Comparison of ENCODE assay signal across 10 mouse cellular contexts in the genomic region with DNA sequence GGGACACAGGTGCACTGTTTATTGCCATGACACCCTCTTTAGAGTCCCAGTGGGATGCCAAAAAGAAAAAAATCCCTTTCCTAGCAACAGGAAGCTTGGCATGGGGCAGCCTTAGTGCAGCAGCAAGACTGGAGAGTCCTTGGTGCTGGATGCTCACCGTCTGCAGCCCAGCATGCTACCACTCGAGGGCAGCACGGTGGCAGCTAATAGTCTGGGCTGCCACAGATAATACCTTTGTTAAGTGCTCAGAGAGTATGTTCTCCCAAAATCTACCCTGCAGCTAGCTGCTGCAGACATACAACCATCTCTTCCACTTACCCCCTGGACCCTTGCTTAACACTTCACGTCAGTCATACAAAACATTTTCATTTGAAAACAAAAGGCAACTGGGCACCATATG. TPM values are rescaled to one million over a fixed set of nuclear protein-coding genes. Genes with fewer than 3 reads are reported as not detected.
DNase-seq lines count a peak whose midpoint lies in the region; ATAC-seq and TF ChIP-seq lines count a peak whose summit lies in the region.
"Had no signal": no experiment of that assay in that cellular context is flagged by ENCODE, and none has a peak within 500 bp of the region (broad histone marks: within the 10 kb centered on the region; RNA-seq: fewer than 3 reads in every experiment).

No protein-coding gene starts in this region.

- no peak overlapping the region for H3ac ChIP-seq in myocyte (ENCODE audit: control insufficient read depth, insufficient read length)

- peaks cover 26% of the 10 kb centered on the region for H3K36me3 ChIP-seq in embryonic facial prominence, embryonic 12.5 days
- H3K36me3 ChIP-seq in embryonic facial prominence, embryonic 10.5 days (replicated peaks) = peaks cover 26% of the 10 kb centered on the region
- peaks cover 4% of the 10 kb centered on the region; the same call in 1 of the 2 replicates for H3K36me3 ChIP-seq in liver, embryonic 11.5 days (ENCODE audit: control insufficient read depth, insufficient read depth, low read length)
- H3K36me3 ChIP-seq in myocyte (ENCODE audit: control insufficient read depth, insufficient read depth) = peaks cover 49% of the 10 kb centered on the region

- peaks cover 43% of the 10 kb centered on the region for H3K4me1 ChIP-seq in embryonic facial prominence, embryonic 12.5 days
- peaks cover 74% of the 10 kb centered on the region for H3K4me1 ChIP-seq in embryonic facial prominence, embryonic 10.5 days
- H3K4me1 ChIP-seq in liver, embryonic 11.5 days (replicated peaks; ENCODE audit: control insufficient read depth, insufficient read depth, low read length) = peaks cover 40% of the 10 kb centered on the region

- H3K27me3 ChIP-seq in embryonic facial prominence, embryonic 12.5 days = no peaks in the 10 kb centered on the region
- H3K27me3 ChIP-seq in embryonic facial prominence, embryonic 10.5 days (replicated peaks; ENCODE audit: low read depth, poor library complexity, severe bottlenecking) = no peaks in the 10 kb centered on the region
- H3K27me3 ChIP-seq in liver, embryonic 11.5 days (replicated peaks; ENCODE audit: control insufficient read depth, insufficient read depth, low read length) = no peaks in the 10 kb centered on the region
- no peaks in the 10 kb centered on the region for H3K27me3 ChIP-seq in myocyte (ENCODE audit: control insufficient read depth, insufficient read depth, insufficient read length)
- H3K27me3 ChIP-seq: embryonic facial prominence, embryonic 15.5 days had no signal

- no peak overlapping the region for H3K4me2 ChIP-seq in embryonic facial prominence, embryonic 12.5 days (replicated peaks)
- H3K4me2 ChIP-seq in liver, embryonic 11.5 days = no peak overlapping the region
- H3K4me2 ChIP-seq in myocyte (ENCODE audit: low read depth) = no peak overlapping the region
- H3K4me2 ChIP-seq: embryonic facial prominence, embryonic 15.5 days had no signal

- no peaks in the 10 kb centered on the region for H3K79me2 ChIP-seq in myocyte (ENCODE audit: control insufficient read depth, insufficient read depth)

- H3K9ac ChIP-seq in embryonic facial prominence, embryonic 12.5 days = no peak overlapping the region
- no peak overlapping the region for H3K9ac ChIP-seq in liver, embryonic 11.5 days (ENCODE audit: low read depth, low read length)
- H3K9ac ChIP-seq: embryonic facial prominence, embryonic 15.5 days had no signal

- ATAC-seq in embryonic facial prominence, embryonic 12.5 days (ENCODE audit: insufficient number of reproducible peaks, insufficient read depth, low FRiP score, low TSS enrichment) = no peak
- no peak for ATAC-seq in liver, embryonic 11.5 days (replicated peaks; ENCODE audit: low FRiP score)

- H3K4me3 ChIP-seq in embryonic facial prominence, embryonic 12.5 days = no peak overlapping the region
- H3K4me3 ChIP-seq in embryonic facial prominence, embryonic 10.5 days = no peak overlapping the region
- no peak overlapping the region for H3K4me3 ChIP-seq in liver, embryonic 11.5 days (ENCODE audit: low read depth, low read length)
- no peak overlapping the region for H3K4me3 ChIP-seq in myocyte
- H3K4me3 ChIP-seq: embryonic facial prominence, embryonic 15.5 days; megakaryocyte, embryonic 14.5 days had no signal

- no peak for DNase-seq in embryonic facial prominence, embryonic 10.5 days (ENCODE audit: low spot score)
- DNase-seq in liver (peak; percentile 25), MN1 (ENCODE audit: low spot score) (peak; percentile 69)
- DNase-seq in liver, embryonic 11.5 days (ENCODE audit: low spot score) = no peak
- DNase-seq in layer of hippocampus, postnatal 14 days (ENCODE audit: low spot score in 2 of 2) = no peak
- no peak for DNase-seq in c-Kit-positive CD71-positive TER-119-positive erythroid progenitor cells, embryonic 14.5 days (ENCODE audit: low spot score)

- H3K9me3 ChIP-seq in embryonic facial prominence, embryonic 12.5 days = no peaks in the 10 kb centered on the region
- no peaks in the 10 kb centered on the region for H3K9me3 ChIP-seq in embryonic facial prominence, embryonic 10.5 days
- H3K9me3 ChIP-seq in liver, embryonic 11.5 days (ENCODE audit: control insufficient read depth, low read length) = no peaks in the 10 kb centered on the region
- H3K9me3 ChIP-seq: embryonic facial prominence, embryonic 15.5 days; megakaryocyte, embryonic 14.5 days had no signal

- 0 out of 2 replicates have a peak overlapping the region, but pooled peaks have one; percentile 31 for H3K27ac ChIP-seq in embryonic facial prominence, embryonic 12.5 days
- H3K27ac ChIP-seq in embryonic facial prominence, embryonic 10.5 days (replicated peaks) = no peak overlapping the region
- H3K27ac ChIP-seq in liver, embryonic 11.5 days (ENCODE audit: low read depth, low read length) = no peak overlapping the region
- H3K27ac ChIP-seq: embryonic facial prominence, embryonic 15.5 days had no signal

- WGBS in embryonic facial prominence, embryonic 12.5 days = 13% methylated on average over 4 of the region's 4 CpGs
- WGBS in embryonic facial prominence, embryonic 10.5 days = 14% methylated on average over 4 of the region's 4 CpGs
- 32% methylated on average over 4 of the region's 4 CpGs for WGBS in liver, embryonic 11.5 days

- no peak for TF ChIP-seq POLR2A in myocyte (IDR thresholded peaks at IDR 0.05; ENCODE audit: insufficient read length, low read depth)

TF ChIP-seq in myocyte, 11 proteins besides CTCF, POLR2A, EP300 and RAD21:
- TF ChIP-seq CEBPB (IDR thresholded peaks at IDR 0.05; ENCODE audit: insufficient read depth, poor library complexity, severe bottlenecking) (no peak), POLR2AphosphoS2 (IDR thresholded peaks at IDR 0.05; ENCODE audit: insufficient read length, low read depth) (peak; percentile 16)

RNA-seq across cellular contexts. Expression of a gene that starts 19.5 kb away (rescaled TPM):
- 27.6 and 30.3 TPM in 2 replicates for polyA plus RNA-seq in embryonic facial prominence, embryonic 12.5 days (2016; fragmentation: Nextera tagmentation; extraction: Ambion mirVana)
- 76.6 and 77.0 TPM in 2 replicates for polyA plus RNA-seq in embryonic facial prominence, embryonic 10.5 days (2016; fragmentation: Nextera tagmentation; extraction: Ambion mirVana)
- 96.3 and 97.0 TPM in 2 replicates for polyA plus RNA-seq in liver, embryonic 11.5 days (2014; fragmentation: Nextera tagmentation; extraction: Ambion mirVana)
- polyA plus RNA-seq in myocyte (2012; fragmentation: generic; extraction: Trizol) = 14.1 TPM
- 10 to 100 TPM; 27.6 to 27.7 TPM for total RNA-seq in layer of hippocampus, postnatal 14 days (2021)

RNA-seq across cellular contexts. Expression of a gene that starts 55.4 kb away (rescaled TPM):
- 47.3 and 47.4 TPM in 2 replicates for polyA plus RNA-seq in embryonic facial prominence, embryonic 12.5 days (2016; fragmentation: Nextera tagmentation; extraction: Ambion mirVana)
- polyA plus RNA-seq in embryonic facial prominence, embryonic 10.5 days (2016; fragmentation: Nextera tagmentation; extraction: Ambion mirVana) = 12.9 and 15.2 TPM in 2 replicates
- polyA plus RNA-seq in liver, embryonic 11.5 days (2014; fragmentation: Nextera tagmentation; extraction: Ambion mirVana) = 11.3 and 13.4 TPM in 2 replicates
- polyA plus RNA-seq in myocyte (2012; fragmentation: generic; extraction: Trizol) = 86.2 TPM
- 10 to 100 TPM; 60.4 to 63.5 TPM for total RNA-seq in layer of hippocampus, postnatal 14 days (2021)

Comparison
In these comparisons a context has a peak if more than half of its experiments do, and no peak if none do; other contexts are left out.
1. DNase-seq: peak in liver (single experiment) and MN1 (single experiment); none in embryonic facial prominence, embryonic 10.5 days (single experiment), liver, embryonic 11.5 days (single experiment), layer of hippocampus, postnatal 14 days (0 of 2) and c-Kit-positive CD71-positive TER-119-positive erythroid progenitor cells, embryonic 14.5 days (single experiment).